Mouse (Mus musculus) frontal cortex, adult (tissue): ENCODE data around the gene Tnpo1.
"Not testable (repeated sequence)": the region's sequence is repeated elsewhere in the genome, so short reads cannot be mapped to it uniquely, and the experiment has no call there.

Source experiments
- ATAC-seq: cut with Nextera tagmentation; 2 replicates; pipeline ENCODE4 v1.9.2; 2017; ENCODE audit warnings: mild to moderate bottlenecking, moderate library complexity, mixed read lengths; ENCODE audit not compliant: low TSS enrichment

Gene Tnpo1

GRCm38 (mm10) chr13:98817766-98818165 is 108.4 kb downstream of the Tnpo1 start:
- ATAC-seq: no peak

- ATAC-seq: not testable (repeated sequence)
Observed at GRCm38 (mm10) chr13:98816981-98817660, 109.1 kb downstream of the Tnpo1 start.

- ATAC-seq: no peak
Observed at GRCm38 (mm10) chr13:98816571-98816970, 109.6 kb downstream of the Tnpo1 start.

GRCm38 (mm10) chr13:98815147-98815785 is 110.9 kb downstream of the Tnpo1 start, which contains the start of gene Fcho2:
TSS of gene Fcho2 (minus strand) at chr13:98815449.
- ATAC-seq: peak; percentile 83

GRCm38 (mm10) chr13:98814275-98815040 is 111.7 kb downstream of the Tnpo1 start:
- ATAC-seq: peak; percentile 57

GRCm38 (mm10) chr13:98813596-98814274 is 112.4 kb downstream of the Tnpo1 start:
- no peak for ATAC-seq

GRCm38 (mm10) chr13:98813167-98813566 is 113.0 kb downstream of the Tnpo1 start:
- no peak for ATAC-seq

GRCm38 (mm10) chr13:98812285-98812684 is 113.9 kb downstream of the Tnpo1 start:
- no peak for ATAC-seq

GRCm38 (mm10) chr13:98810143-98810542 is 116.0 kb downstream of the Tnpo1 start:
- peak; percentile 42; the same call in 1 of the 2 replicates for ATAC-seq

GRCm38 (mm10) chr13:98809087-98809486 is 117.1 kb downstream of the Tnpo1 start:
- no peak for ATAC-seq

GRCm38 (mm10) chr13:98804480-98804879 is 121.7 kb downstream of the Tnpo1 start:
- no peak for ATAC-seq

GRCm38 (mm10) chr13:98803699-98804098 is 122.5 kb downstream of the Tnpo1 start:
- no peak for ATAC-seq

GRCm38 (mm10) chr13:98802957-98803356 is 123.2 kb downstream of the Tnpo1 start:
- ATAC-seq: no peak

GRCm38 (mm10) chr13:98795511-98795910 is 130.7 kb downstream of the Tnpo1 start:
- ATAC-seq: no peak

- ATAC-seq: no peak
Observed at GRCm38 (mm10) chr13:98792864-98793263, 133.3 kb downstream of the Tnpo1 start.

- ATAC-seq: no peak
Observed at GRCm38 (mm10) chr13:98791693-98792092, 134.5 kb downstream of the Tnpo1 start.
